Mouse (Mus musculus) hindbrain, embryonic 14.5 days (tissue): ENCODE data around the gene Timp3. TPM values are rescaled to one million over a fixed set of nuclear protein-coding genes. Genes with fewer than 3 reads are reported as not detected.

Experiments used
- ATAC-seq: fragments of 200-750 bp; cut with Nextera tagmentation; 2 replicates; pipeline ENCODE4 v1.8.0; 2017; ENCODE audit warnings: moderate number of reproducible peaks, mild to moderate bottlenecking, moderate TSS enrichment, moderate library complexity; ENCODE audit not compliant: low FRiP score
- DNase-seq: peaks from one replicate; pipeline ENCODE4 v3.0.0-alpha.2; 2015; ENCODE audit warnings: low spot score
- H3K27ac ChIP-seq: fragments of 300-500 bp; sonication (generic); 2 replicates; pipeline ENCODE4 v1.5.1; 2014; ENCODE audit warnings: mild to moderate bottlenecking, moderate library complexity
- H3K27me3 ChIP-seq: fragments of 300-500 bp; sonication (generic); 2 replicates; pipeline ENCODE4 v1.6.1; 2014; ENCODE audit warnings: mild to moderate bottlenecking, low read length, mixed read lengths; ENCODE audit not compliant: control insufficient read depth, insufficient read depth
- H3K36me3 ChIP-seq: fragments of 300-500 bp; sonication (generic); replicated peaks from 2 replicates; pipeline ENCODE4 v1.6.1; 2014; ENCODE audit not compliant: control insufficient read depth, insufficient read depth
- H3K4me1 ChIP-seq: fragments of 300-500 bp; sonication (generic); replicated peaks from 2 replicates; pipeline ENCODE4 v1.6.1; 2014; ENCODE audit warnings: antibody characterized with exemption, low read length, mixed read lengths; ENCODE audit not compliant: control insufficient read depth, insufficient read depth
- H3K4me2 ChIP-seq: fragments of 300-500 bp; sonication (generic); replicated peaks from 2 replicates; pipeline ENCODE4 v1.6.1; 2014; ENCODE audit warnings: mild to moderate bottlenecking, moderate library complexity
- H3K4me3 ChIP-seq: fragments of 300-500 bp; sonication (generic); replicated peaks from 2 replicates; pipeline ENCODE4 v1.5.1; 2014; ENCODE audit warnings: mild to moderate bottlenecking, low read length
- H3K9ac ChIP-seq: fragments of 300-500 bp; sonication (generic); 2 replicates; pipeline ENCODE4 v1.6.1; 2014
- H3K9me3 ChIP-seq: fragments of 300-500 bp; sonication (generic); 2 replicates; pipeline ENCODE4 v1.6.1; 2016; ENCODE audit warnings: low read length; ENCODE audit not compliant: control insufficient read depth
- WGBS: fragments of 180-500 bp; shearing (Covaris S2); extraction: QIAGEN DNeasy Blood & Tissue Kit; methylation state at CpG from one replicate; pipeline ENCODE4 v1.1.7; 2014; 5-methylcytosine and 5-hydroxymethylcytosine counted together
- polyA plus RNA-seq: library from polyadenylated mRNA; unstranded; fragments of >200 nt; fragmentation: Nextera tagmentation; extraction: Ambion mirVana; gene quantifications from 2 replicates; pipeline ENCODE4 v1.2.1, GENCODE M21; 2014

Timp3 gene
- polyA plus RNA-seq, 1 experiment from 2014 or later, result 45.1 TPM

- H3K4me2 ChIP-seq, result no peak overlapping the region
- H3K4me1 ChIP-seq, result peaks cover 5% of the 10 kb centered on the region; the same call in 1 of the 2 replicates
- WGBS, result 93% methylated on average over 8 of the region's 8 CpGs
- H3K36me3 ChIP-seq, result no peaks in the 10 kb centered on the region
- H3K4me3 ChIP-seq, result no peak overlapping the region
- ATAC-seq, result no peak
- DNase-seq, result no peak
- no peaks in the 10 kb centered on the region for H3K27me3 ChIP-seq
- no peak overlapping the region for H3K9ac ChIP-seq
- H3K9me3 ChIP-seq, result no peaks in the 10 kb centered on the region
- H3K27ac ChIP-seq, result no peak overlapping the region
Observed at GRCm38 (mm10) chr10:86329241-86329882, 29.2 kb downstream of the Timp3 start.

DNA sequence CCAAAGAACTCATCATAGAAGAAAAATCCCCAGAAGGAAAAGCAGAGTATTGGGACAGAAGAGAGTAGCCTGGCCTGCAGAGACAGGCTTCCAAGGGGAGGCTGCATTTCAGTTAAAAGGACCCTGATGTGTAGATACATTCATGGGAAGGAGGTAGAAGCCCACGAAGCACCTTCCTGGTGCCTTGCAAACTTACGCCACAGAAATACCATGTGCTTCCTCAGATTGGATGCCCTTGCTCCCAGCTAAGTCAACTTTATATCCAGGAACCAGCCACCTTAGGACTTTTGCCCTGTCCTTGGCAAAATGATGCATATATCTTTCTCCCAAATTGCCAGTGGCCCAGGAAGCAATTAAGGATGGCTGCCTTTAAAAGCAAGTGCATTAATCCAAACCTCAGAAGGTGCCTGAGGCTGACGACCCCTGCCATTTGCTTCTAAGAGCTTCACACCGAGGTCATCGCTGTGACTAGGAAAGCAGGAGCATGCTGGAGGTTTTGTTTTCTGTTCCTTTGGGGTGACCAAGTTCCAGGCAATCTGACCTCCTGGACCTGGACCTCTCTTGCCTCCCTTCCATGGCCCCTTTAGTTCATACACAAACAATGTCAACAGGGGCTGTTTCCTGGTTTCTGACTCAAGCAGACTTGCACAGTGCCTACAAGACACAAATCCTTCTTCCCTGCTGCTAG, 31.0 kb downstream of the Timp3 start:
- Histone ChIP-seq H3K27me3 (no peaks in the 10 kb centered on the region), H3K4me2 (no peak overlapping the region), H3K9ac (no peak overlapping the region), H3K27ac (0 out of 2 replicates have a peak overlapping the region, but pooled peaks have one; percentile 3), H3K9me3 (no peaks in the 10 kb centered on the region), H3K36me3 (no peaks in the 10 kb centered on the region), H3K4me1 (peaks cover 5% of the 10 kb centered on the region; the same call in 1 of the 2 replicates), H3K4me3 (no peak overlapping the region)
- WGBS, result 74% methylated on average over 5 of the region's 5 CpGs
- DNase-seq (no peak), ATAC-seq (no peak)

DNA sequence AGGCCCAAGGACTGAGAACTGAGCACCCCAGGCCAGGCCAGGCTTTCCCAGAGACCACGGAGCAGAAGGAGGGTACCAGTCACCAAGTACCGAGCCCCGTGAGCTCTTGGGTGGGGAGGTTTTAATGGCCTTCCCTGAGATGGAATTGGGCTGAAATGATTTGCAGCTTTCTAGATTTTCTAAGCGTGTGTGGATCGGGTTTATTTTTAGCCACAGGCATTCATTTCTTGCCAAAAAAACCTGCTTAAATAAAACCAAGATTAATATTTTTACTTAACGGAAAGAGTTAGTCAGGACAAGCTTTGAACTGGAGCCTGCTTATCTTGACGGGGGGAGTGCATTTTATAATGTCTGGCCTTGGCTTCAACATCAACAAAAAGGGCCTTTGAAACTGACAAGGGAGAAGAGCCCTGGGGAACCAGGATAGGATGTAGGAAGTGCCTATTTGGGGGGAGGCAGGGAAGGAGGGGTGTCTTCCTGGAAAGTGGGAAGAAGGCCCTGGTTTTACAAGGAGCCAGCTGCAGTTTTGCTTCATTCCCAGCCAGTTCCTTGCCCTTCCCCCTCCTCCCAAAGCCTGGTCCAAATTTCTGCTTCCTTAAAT, 31.6 kb downstream of the Timp3 start:
- H3K27ac ChIP-seq, result peak overlapping the region; percentile 3; the same call in 1 of the 2 replicates
- ATAC-seq, result no peak
- 66% methylated on average over 7 of the region's 7 CpGs for WGBS

DNA sequence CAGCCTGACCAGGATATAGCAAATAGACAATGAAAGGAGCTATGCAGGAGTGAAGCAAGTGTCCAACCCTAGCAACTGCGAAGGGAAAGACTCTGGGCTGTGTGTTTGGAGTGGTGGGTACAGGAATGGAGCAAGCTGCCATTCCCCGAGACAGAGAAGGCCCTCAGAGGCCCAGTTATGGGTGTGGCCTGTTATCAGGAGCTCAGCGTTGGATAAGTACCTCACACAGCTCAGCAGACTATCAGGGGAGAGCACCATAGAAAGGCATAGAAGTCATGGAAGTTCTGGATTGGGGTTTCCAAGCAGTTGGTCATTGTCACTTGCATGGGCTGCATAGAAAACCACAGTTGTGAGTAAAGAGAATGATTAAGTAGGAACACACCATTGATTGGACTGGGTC, 32.8 kb downstream of the Timp3 start:
- no peaks in the 10 kb centered on the region for H3K9me3 ChIP-seq
- no peaks in the 10 kb centered on the region for H3K36me3 ChIP-seq
- no peak overlapping the region for H3K9ac ChIP-seq
- ATAC-seq (no peak), DNase-seq (no peak)
- 92% methylated on average over 3 of the region's 3 CpGs for WGBS
- H3K27me3 ChIP-seq, result no peaks in the 10 kb centered on the region
- H3K4me2 ChIP-seq, result no peak overlapping the region
- no peak overlapping the region for H3K4me3 ChIP-seq
- no peak overlapping the region for H3K27ac ChIP-seq
- H3K4me1 ChIP-seq, result peaks cover 5% of the 10 kb centered on the region; the same call in 1 of the 2 replicates

More for the DNA sequence above, 31.6 kb downstream of the Timp3 start:
- no peak overlapping the region for H3K9ac ChIP-seq
- H3K4me2 ChIP-seq, result no peak overlapping the region
- H3K36me3 ChIP-seq, result no peaks in the 10 kb centered on the region
- no peaks in the 10 kb centered on the region for H3K27me3 ChIP-seq
- H3K9me3 ChIP-seq, result no peaks in the 10 kb centered on the region
- no peak for DNase-seq
- no peak overlapping the region for H3K4me3 ChIP-seq
- H3K4me1 ChIP-seq, result peaks cover 5% of the 10 kb centered on the region; the same call in 1 of the 2 replicates

DNA sequence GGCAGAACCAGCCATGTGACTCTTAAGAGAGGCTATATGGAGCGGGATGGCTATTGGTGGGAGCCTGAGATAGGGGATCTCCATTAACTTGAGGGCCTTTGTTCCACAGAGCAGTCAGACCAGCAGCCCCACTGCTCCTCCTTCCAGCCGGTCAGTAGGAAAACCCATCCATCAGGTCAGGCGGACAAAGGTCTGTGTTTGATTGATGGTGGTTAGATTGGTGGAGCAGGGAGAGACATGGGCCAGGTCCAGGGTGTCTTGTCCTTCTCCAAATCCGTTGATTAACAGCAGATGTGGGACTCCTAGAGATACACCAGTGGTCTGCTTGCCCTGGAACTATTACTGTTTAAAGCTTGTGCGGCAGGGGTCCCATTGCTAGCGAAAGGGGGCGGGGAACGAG, 34.4 kb downstream of the Timp3 start:
- Histone ChIP-seq H3K4me1 (peaks cover 7% of the 10 kb centered on the region; the same call in 1 of the 2 replicates), H3K9me3 (no peaks in the 10 kb centered on the region), H3K4me3 (no peak overlapping the region), H3K9ac (no peak overlapping the region), H3K36me3 (no peaks in the 10 kb centered on the region), H3K4me2 (no peak overlapping the region), H3K27me3 (no peaks in the 10 kb centered on the region), H3K27ac (no peak overlapping the region)
- 21% methylated on average over 8 of the region's 8 CpGs for WGBS
- ATAC-seq, result no peak
- DNase-seq, result no peak

DNA sequence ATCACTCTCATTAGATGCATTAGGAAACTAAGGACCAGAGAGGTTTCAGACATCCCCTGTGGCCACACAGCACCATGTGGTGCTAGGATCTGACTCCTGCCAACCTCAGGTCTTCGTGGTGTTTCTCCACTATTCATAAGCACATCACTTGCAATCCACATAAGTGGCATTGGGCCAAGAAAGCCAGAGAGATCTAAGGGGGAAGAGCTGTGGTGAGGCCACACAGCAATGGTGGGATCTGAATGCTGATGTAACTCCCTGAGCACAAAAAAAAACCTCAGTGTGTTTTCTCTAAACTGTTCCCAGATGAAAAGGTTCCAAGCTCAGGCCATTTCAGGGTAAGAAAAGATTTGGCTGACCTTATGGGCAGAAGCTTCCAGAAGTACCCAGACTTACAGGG, 36.3 kb downstream of the Timp3 start:
- H3K27ac ChIP-seq, result no peak overlapping the region
- H3K4me1 ChIP-seq, result peaks cover 3% of the 10 kb centered on the region; the same call in 1 of the 2 replicates
- ATAC-seq (no peak), DNase-seq (no peak)
- H3K27me3 ChIP-seq, result no peaks in the 10 kb centered on the region
- no peak overlapping the region for H3K4me2 ChIP-seq
- H3K9me3 ChIP-seq, result no peaks in the 10 kb centered on the region
- WGBS, result 48% methylated on average over 1 of the region's 1 CpGs
- no peak overlapping the region for H3K9ac ChIP-seq
- H3K4me3 ChIP-seq, result no peak overlapping the region
- no peaks in the 10 kb centered on the region for H3K36me3 ChIP-seq

DNA sequence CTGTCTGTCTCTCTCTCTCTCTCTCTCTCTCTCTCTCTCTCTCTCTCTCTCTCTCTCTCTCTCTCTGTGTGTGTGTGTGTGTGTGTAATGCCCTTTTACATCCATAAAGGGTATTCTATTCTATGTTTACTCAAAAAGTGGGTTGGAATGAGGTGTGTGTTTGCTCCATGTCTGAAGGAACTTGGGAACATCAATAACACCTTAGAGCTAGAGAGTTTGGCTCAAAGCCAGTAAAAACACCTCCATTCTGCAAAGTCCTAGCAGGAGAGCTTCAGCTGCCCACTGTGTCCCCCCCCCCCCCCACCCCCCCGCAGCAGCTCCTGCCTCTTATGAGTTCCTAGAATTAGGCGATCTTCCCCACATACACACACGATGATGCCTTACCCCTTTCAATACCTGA, 37.1 kb downstream of the Timp3 start:
- Histone ChIP-seq H3K4me2 (no peak overlapping the region), H3K9me3 (no peaks in the 10 kb centered on the region), H3K27me3 (no peaks in the 10 kb centered on the region), H3K4me1 (peaks cover 3% of the 10 kb centered on the region; the same call in 1 of the 2 replicates), H3K27ac (no peak overlapping the region), H3K9ac (no peak overlapping the region), H3K36me3 (no peaks in the 10 kb centered on the region), H3K4me3 (no peak overlapping the region)
- DNase-seq (no peak), ATAC-seq (no peak)
- 26% methylated on average over 3 of the region's 3 CpGs for WGBS

DNA sequence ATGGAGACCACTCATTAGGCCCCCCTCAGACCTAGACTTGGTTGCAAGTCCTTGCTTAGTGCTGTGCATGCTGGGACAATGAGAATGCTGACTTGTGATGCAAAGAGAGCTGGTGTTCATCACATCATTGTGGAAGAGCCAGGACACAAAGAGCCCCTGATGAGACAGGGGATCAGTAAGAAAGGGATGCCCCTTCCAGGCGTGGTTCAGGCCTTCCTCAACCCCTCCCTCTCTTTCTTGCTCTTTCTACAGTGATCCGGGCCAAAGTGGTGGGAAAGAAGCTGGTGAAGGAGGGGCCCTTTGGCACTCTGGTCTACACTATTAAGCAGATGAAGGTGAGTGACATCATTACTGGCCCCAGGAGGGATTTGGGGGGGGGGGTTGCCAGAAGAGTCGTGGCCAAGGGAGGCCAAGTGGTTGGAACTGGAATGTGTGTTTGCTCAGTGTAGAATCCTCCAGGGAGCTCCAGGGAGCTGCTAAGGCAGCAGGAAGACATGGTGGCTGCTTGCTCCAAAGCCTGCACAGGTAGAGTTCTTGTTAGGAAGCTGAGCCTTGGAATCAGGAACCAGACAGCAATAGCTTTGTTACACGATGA, 38.0 kb downstream of the Timp3 start:
- H3K9ac ChIP-seq, result no peak overlapping the region
- ATAC-seq (no peak), DNase-seq (no peak)
- WGBS, result 31% methylated on average over 4 of the region's 4 CpGs
- no peaks in the 10 kb centered on the region for H3K9me3 ChIP-seq
- no peak overlapping the region for H3K4me2 ChIP-seq
- no peak overlapping the region for H3K4me3 ChIP-seq
- H3K4me1 ChIP-seq, result peaks cover 6% of the 10 kb centered on the region; the same call in 1 of the 2 replicates
- no peaks in the 10 kb centered on the region for H3K36me3 ChIP-seq
- no peak overlapping the region for H3K27ac ChIP-seq
- H3K27me3 ChIP-seq, result no peaks in the 10 kb centered on the region

GRCm38 (mm10) chr10:86339121-86339520, 38.9 kb downstream of the Timp3 start:
- no peaks in the 10 kb centered on the region for H3K36me3 ChIP-seq
- H3K27me3 ChIP-seq, result no peaks in the 10 kb centered on the region
- no peak for ATAC-seq
- peaks cover 6% of the 10 kb centered on the region; the same call in 1 of the 2 replicates for H3K4me1 ChIP-seq
- no peak overlapping the region for H3K9ac ChIP-seq
- H3K9me3 ChIP-seq, result no peaks in the 10 kb centered on the region
- DNase-seq, result no peak
- H3K27ac ChIP-seq, result no peak overlapping the region
- no peak overlapping the region for H3K4me2 ChIP-seq
- 89% methylated on average over 4 of the region's 4 CpGs for WGBS
- H3K4me3 ChIP-seq, result no peak overlapping the region
